Mouse (Mus musculus) midbrain, embryonic 10.5 days (tissue): ENCODE measurements at regions not wholly inside any gene's neighbourhood (a gene's known extent, or its start where the extent isn't known, plus 50 kb on each side); places are given as distances from the start of the nearest gene placed in this dataset.

Experiments
- DNase-seq: peaks from one replicate; pipeline ENCODE4 v3.0.0-alpha.2; 2017; ENCODE audit warnings: low spot score
- H3K27ac ChIP-seq: fragments of 300-500 bp; sonication (generic); replicated peaks from 2 replicates; pipeline ENCODE4 v1.5.1; 2016; ENCODE audit warnings: mild to moderate bottlenecking
- H3K27me3 ChIP-seq: fragments of 300-500 bp; sonication (generic); 2 replicates; pipeline ENCODE4 v1.6.1; 2016; ENCODE audit warnings: low read depth, mild to moderate bottlenecking; ENCODE audit not compliant: poor library complexity, severe bottlenecking
- H3K36me3 ChIP-seq: fragments of 300-500 bp; sonication (generic); 2 replicates; pipeline ENCODE4 v1.6.1; 2016; ENCODE audit warnings: mild to moderate bottlenecking, moderate library complexity
- H3K4me1 ChIP-seq: fragments of 300-500 bp; sonication (generic); 2 replicates; pipeline ENCODE4 v1.6.1; 2016
- H3K4me3 ChIP-seq: fragments of 300-500 bp; sonication (generic); 2 replicates; pipeline ENCODE4 v1.5.1; 2016; ENCODE audit warnings: mild to moderate bottlenecking, moderate library complexity
- H3K9me3 ChIP-seq: fragments of 300-500 bp; sonication (generic); replicated peaks from 2 replicates; pipeline ENCODE4 v1.6.1; 2016; ENCODE audit warnings: mild to moderate bottlenecking
- WGBS: fragments of 180-500 bp; shearing (Covaris S2); methylation state at CpG from one replicate; pipeline ENCODE4 v1.1.7; 2016; 5-methylcytosine and 5-hydroxymethylcytosine counted together

DNA sequence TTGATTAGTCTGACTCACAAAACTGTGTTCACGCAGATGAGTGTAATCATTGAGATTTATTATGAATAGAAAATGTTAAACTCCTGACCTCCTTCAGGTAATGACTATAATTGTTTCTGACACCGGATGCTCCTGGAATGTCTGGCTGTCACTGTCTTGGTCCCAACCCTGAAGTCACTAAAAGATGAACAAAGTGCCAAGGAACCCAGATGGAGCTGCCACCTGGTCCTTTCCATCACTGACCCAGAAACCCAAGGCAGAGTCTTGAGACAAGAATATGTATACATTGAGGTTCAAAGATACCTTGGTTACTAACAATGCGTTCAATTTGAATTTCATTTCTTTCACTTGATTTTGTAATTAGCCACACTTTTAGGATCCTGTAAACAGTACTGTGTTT lies 142.0 kb downstream of the Kcnk1 start:
- WGBS, result 90% methylated on average over 3 of the region's 3 CpGs
- H3K4me3 ChIP-seq, result no peak overlapping the region
- no peaks in the 10 kb centered on the region for H3K9me3 ChIP-seq
- peaks cover 64% of the 10 kb centered on the region for H3K27me3 ChIP-seq
- peaks cover 21% of the 10 kb centered on the region for H3K4me1 ChIP-seq
- DNase-seq, result no peak
- no peak overlapping the region for H3K27ac ChIP-seq
- H3K36me3 ChIP-seq, result no peaks in the 10 kb centered on the region

DNA sequence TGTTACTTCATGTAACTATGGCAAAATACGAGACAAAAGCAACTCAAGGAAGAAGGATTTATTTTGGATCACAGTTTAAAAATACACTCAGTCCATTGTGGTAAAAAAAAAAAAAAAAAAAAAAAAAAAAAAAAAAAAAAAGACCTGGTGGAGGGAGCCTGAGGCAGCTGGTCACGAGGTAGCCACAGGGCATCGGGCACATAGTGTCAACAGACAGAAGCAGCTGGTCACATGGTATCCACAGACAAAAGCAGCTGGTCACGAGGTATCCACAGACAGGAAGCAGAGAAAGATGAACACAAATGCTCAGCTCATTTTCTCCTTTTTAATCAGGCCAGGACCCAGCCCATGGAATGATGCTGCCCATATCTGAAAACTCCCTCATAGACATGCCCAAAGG lies 142.5 kb downstream of the Kcnk1 start:
- 76% methylated on average over 4 of the region's 4 CpGs for WGBS
- H3K27me3 ChIP-seq, result peaks cover 69% of the 10 kb centered on the region
- H3K4me3 ChIP-seq, result no peak overlapping the region
- H3K9me3 ChIP-seq, result no peaks in the 10 kb centered on the region
- no peaks in the 10 kb centered on the region for H3K36me3 ChIP-seq
- DNase-seq, result no peak
- H3K27ac ChIP-seq, result no peak overlapping the region
- H3K4me1 ChIP-seq, result peaks cover 21% of the 10 kb centered on the region

DNA sequence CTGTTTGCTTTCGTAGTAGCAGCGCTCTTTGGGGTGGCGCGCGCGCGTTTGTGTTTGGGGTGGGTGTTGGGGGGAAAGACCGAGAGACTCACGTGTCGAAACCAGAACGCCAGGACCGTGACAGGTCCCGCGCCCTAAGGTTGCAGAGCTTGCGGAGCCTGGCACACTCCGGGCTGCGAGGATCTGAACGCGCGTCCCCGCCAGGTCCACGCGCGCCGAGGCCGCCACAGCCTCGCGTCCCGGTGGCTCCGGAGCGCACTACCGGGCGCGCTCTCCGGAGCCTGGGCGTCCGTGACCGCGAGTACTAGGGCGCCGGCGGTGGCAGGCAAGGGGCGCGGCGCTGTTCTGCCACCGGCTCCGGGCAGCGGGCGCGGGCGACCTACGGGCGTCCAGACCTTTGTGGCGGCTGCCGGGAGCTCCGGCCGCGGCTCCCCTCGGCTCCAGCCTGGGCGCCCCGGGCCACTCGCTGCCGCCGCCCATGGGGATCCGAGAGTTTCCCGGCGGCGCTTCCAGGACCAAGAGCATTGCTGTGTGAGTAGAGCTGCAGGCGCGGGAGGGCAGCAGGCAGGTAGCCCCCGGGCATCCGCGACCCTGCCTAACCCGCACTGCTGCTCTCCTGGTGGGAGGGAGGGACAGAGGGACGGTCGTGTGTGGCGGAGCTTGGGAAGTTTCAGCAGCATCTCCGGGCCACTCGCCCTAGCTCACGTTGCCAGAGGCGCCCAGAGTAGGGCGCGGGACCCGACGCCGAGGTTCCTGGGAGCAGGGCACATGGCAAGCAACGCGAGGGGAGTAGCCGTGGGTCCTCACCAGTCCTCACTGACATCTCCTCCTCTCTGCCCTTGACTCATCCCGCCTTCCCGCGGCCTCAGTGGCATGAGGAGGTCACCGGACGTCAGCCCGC lies 143.9 kb downstream of the Kcnk1 start:
- Histone ChIP-seq H3K27me3 (peaks cover 74% of the 10 kb centered on the region), H3K27ac (peak overlapping the region; percentile 52), H3K36me3 (no peaks in the 10 kb centered on the region), H3K9me3 (no peaks in the 10 kb centered on the region), H3K4me1 (peaks cover 21% of the 10 kb centered on the region), H3K4me3 (peak overlapping the region; percentile 61)
- under 1% methylated on average over 95 of the region's 95 CpGs for WGBS
- DNase-seq, result peak; percentile 53

DNA sequence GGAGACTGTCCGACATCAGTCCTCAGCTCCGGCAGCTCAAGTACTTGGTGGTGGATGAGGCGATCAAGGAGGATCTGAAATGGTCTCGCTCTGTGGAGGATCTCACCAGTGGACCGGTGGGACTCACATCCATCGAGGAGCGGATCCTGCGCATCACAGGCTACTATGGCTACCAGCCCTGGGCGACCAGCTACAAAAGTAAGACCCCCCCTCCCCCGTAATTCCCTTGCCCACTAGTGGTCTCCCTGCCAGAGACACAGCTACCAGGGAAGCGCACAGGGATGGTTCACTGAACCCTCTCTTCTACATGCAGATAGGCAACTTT lies 144.5 kb downstream of the Kcnk1 start:
- Histone ChIP-seq H3K9me3 (no peaks in the 10 kb centered on the region), H3K36me3 (no peaks in the 10 kb centered on the region), H3K4me3 (peak overlapping the region; percentile 61), H3K27me3 (peaks cover 73% of the 10 kb centered on the region), H3K27ac (no peak overlapping the region), H3K4me1 (peaks cover 21% of the 10 kb centered on the region)
- WGBS, result 23% methylated on average over 11 of the region's 11 CpGs
- DNase-seq, result no peak

DNA sequence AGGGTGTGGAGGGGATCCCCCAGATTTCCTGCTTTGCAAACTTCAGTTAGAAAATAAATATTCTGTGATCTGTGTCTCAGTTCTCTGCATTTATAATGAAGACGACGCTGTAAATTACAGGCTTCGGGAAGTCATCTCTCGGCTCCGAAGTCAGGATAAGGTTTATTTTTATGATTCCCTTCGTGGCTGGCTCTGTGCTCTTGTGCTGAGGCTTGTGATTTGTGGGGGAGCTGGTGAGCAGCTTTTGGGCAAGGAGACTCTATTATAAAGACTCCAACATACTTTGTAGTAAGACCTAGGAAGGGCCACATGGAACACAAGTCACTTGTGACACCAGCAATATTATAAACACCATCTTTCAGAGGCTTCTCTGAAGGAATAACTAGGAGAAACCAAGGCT lies 146.0 kb downstream of the Kcnk1 start:
- no peak overlapping the region for H3K27ac ChIP-seq
- H3K9me3 ChIP-seq, result no peaks in the 10 kb centered on the region
- peaks cover 62% of the 10 kb centered on the region for H3K27me3 ChIP-seq
- 90% methylated on average over 6 of the region's 6 CpGs for WGBS
- peaks cover 14% of the 10 kb centered on the region for H3K4me1 ChIP-seq
- H3K36me3 ChIP-seq, result no peaks in the 10 kb centered on the region
- no peak for DNase-seq
- H3K4me3 ChIP-seq, result no peak overlapping the region

DNA sequence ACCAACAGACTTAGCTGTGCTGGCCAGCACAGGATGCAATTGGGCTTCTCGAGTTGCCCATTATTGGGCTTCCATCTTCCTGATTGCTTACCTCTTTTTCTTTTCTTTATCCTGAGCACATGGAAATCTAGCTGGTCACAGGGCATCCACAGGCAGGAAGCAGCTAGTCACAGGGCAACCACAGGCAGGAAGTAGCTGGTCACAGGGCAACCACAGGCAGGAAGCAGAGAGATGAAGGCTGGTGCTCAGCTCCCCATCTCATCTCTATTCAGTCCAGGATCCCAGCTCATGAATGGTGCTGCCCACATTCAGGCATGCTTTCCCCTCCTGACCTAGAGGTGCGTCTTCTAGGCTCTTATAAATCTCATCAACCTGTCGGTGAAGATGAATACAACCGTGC lies 146.8 kb upstream of the Slc35f3 start:
- no peak for DNase-seq
- 88% methylated on average over 4 of the region's 4 CpGs for WGBS
- Histone ChIP-seq H3K27me3 (0 out of 2 replicates have a peak, but pooled peaks cover 4% of the 10 kb centered on the region), H3K4me1 (peaks cover 12% of the 10 kb centered on the region), H3K27ac (no peak overlapping the region), H3K4me3 (no peak overlapping the region), H3K36me3 (no peaks in the 10 kb centered on the region), H3K9me3 (no peaks in the 10 kb centered on the region)

DNA sequence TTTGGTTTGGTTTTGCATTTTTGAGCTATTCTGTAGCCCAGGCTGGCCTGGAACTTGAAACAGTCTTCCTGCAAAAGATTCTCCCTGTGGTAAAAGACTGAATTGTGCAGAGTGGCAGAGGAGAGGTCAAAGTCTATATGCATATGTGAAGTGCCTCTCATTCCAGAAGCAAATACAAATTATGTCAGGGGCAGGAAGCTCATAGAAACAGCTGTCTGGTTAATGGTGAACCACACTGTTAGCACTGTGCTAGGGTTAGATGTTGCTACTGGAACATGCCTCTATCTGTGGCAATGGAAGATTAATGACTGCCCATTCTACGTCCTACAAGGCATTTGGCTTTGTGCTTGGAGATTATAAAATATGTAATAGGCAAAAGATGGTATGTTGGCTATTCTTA lies 144.4 kb upstream of the Slc35f3 start:
- Histone ChIP-seq H3K4me3 (no peak overlapping the region), H3K9me3 (no peaks in the 10 kb centered on the region), H3K27me3 (0 out of 2 replicates have a peak, but pooled peaks cover 4% of the 10 kb centered on the region), H3K4me1 (peaks cover 20% of the 10 kb centered on the region), H3K36me3 (no peaks in the 10 kb centered on the region), H3K27ac (no peak overlapping the region)
- DNase-seq, result no peak
- 88% methylated on average over 1 of the region's 1 CpGs for WGBS

DNA sequence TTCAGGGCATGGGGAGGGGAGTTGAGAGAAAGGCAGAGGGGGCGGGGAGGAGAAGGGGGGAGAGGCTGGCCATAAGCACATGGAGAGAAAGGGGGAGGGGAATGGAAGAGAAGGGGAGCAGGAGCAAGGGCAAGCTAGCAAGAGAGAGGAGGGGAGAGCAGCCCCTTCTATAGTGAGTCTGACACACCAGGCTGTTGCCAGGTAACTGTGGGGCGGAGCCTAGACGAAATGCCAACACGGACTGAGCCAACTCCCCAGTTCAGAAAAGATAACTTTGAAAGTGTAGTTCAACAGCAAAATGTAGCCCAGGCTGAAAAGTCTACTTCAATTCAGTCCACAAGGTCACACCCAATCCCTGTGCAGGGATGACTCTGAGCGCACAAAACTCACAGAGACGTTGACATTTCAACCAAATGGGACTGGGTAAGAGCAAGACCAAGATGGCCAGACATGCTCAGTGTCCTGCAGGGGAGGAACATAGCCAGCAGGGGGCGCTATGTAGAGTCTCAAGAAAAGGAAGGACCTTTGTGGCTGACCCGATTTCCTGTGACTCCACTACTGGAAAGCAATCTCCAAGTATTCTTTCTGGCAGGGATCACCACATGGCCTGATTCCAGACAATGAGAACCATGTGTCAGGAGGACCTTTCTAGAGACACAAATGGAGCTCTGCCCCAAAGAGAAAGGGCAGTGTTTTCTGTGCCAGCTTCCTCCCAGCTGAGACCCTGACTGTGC lies 140.7 kb upstream of the Slc35f3 start:
- WGBS, result 73% methylated on average over 8 of the region's 8 CpGs
- H3K27me3 ChIP-seq, result 0 out of 2 replicates have a peak, but pooled peaks cover 4% of the 10 kb centered on the region
- no peak overlapping the region for H3K4me3 ChIP-seq
- peaks cover 29% of the 10 kb centered on the region for H3K4me1 ChIP-seq
- peak; percentile 31 for DNase-seq
- no peaks in the 10 kb centered on the region for H3K9me3 ChIP-seq
- no peaks in the 10 kb centered on the region for H3K36me3 ChIP-seq
- H3K27ac ChIP-seq, result no peak overlapping the region

DNA sequence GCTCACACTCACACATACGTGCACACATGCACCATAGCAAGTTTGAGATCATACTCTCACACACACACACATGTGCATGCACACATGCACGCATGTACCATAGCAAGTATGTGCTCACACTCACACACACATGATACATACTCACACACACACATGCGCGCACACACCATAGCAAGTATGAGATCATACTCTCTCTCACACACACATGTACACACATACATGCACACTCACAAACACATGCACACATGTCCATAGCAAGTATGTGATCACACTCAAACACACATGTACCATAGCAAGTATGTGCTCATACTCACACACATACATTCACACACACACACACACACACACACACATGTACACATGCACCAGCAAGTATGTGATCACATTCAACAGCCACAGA lies 138.9 kb upstream of the Slc35f3 start:
- Histone ChIP-seq H3K36me3 (no peaks in the 10 kb centered on the region), H3K27me3 (0 out of 2 replicates have a peak, but pooled peaks cover 4% of the 10 kb centered on the region), H3K4me1 (peaks cover 34% of the 10 kb centered on the region), H3K9me3 (no peaks in the 10 kb centered on the region), H3K4me3 (no peak overlapping the region), H3K27ac (no peak overlapping the region)
- DNase-seq, result no peak
- WGBS, result 96% methylated on average over 4 of the region's 4 CpGs

DNA sequence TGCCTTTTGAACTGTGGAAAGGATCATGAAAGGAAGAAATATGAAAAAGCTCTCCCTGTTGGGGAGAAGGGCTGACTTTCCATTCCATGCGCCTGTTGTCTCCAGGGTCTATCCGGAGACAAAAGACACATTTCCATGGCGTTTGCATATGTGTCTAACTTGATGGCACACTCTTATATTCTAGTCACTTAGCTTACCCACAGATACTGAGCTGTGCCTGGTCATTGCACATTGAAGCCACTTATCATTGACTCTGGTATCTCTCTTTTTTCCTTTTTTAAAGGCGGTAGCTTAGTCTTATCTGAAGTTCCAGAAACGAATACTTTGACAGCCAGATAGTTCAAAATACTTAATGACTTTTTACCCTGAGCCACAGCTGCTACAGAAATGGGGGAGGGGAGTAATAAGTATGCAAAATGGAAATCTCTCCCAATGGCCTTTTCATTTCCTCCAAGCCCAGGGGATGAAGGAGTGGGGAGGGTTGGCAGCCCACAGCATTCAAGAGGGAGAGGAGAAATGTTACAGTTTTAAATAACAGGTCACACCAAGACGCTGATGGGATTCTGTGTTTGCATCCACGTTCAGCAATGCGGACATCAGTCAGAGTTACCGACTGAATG lies 137.9 kb upstream of the Slc35f3 start:
- DNase-seq, result no peak
- H3K27me3 ChIP-seq, result 0 out of 2 replicates have a peak, but pooled peaks cover 4% of the 10 kb centered on the region
- H3K36me3 ChIP-seq, result no peaks in the 10 kb centered on the region
- no peaks in the 10 kb centered on the region for H3K9me3 ChIP-seq
- no peak overlapping the region for H3K27ac ChIP-seq
- H3K4me3 ChIP-seq, result no peak overlapping the region
- H3K4me1 ChIP-seq, result peaks cover 26% of the 10 kb centered on the region
- 81% methylated on average over 9 of the region's 9 CpGs for WGBS

DNA sequence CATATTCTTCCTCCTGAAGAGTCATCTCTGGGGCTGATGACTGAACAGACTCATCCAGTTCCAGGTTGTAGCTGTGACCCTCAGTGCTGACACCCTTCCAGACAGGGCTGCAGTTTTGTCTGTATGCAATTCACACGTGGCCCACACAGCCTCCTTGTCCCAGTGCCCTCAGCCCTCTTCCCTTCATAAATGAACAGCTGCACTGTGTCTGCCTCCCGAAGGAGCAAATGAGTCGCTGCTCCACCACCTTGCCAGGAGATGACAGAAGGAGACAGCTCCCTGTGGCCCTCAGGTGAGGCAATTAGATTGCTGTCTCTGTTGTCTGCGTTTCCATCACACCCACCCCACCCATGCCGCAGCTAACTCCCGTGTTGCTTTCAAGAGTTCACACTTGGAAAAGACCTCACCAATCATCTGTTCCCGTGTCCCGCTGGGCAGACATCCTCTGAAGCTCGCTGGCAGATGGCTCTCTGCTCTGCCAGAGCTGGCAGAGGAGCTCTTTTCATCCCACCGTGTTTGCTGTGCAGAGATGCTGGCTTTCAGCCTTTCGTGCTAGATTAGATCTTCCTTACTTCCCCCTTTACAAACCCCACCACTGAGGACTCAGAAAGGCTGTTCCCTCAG lies 135.5 kb upstream of the Slc35f3 start:
- Histone ChIP-seq H3K4me3 (no peak overlapping the region), H3K36me3 (no peaks in the 10 kb centered on the region), H3K27ac (no peak overlapping the region; the same call in 1 of the 2 replicates), H3K9me3 (no peaks in the 10 kb centered on the region), H3K4me1 (peaks cover 17% of the 10 kb centered on the region), H3K27me3 (no peaks in the 10 kb centered on the region)
- DNase-seq, result no peak
- 74% methylated on average over 11 of the region's 11 CpGs for WGBS

DNA sequence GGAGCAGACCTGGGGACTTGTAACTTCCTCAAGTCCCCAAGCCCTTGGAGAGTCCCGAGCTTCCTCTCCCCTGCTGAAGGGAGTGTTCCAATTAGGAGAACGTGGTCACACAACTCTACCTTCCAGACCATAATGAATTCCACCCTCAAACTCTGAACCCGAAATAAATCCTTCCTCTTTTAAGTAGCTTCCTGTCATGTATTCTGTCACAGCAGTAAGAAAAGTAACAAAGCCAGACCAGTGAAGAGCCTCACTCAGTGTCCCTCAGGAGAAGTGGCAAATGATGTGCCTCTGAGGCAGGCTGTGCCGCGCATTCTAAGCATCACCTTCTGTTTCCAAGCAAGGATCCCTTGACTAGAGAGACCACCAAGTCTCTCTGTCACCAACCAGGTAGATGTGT lies 134.4 kb upstream of the Slc35f3 start:
- Histone ChIP-seq H3K27ac (no peak overlapping the region), H3K4me3 (no peak overlapping the region), H3K27me3 (no peaks in the 10 kb centered on the region), H3K4me1 (peaks cover 17% of the 10 kb centered on the region), H3K36me3 (no peaks in the 10 kb centered on the region), H3K9me3 (no peaks in the 10 kb centered on the region)
- WGBS, result 79% methylated on average over 5 of the region's 5 CpGs
- no peak for DNase-seq
